Mouse (Mus musculus) spleen, adult 2 months (tissue): ENCODE measurements around the gene Dclk1.

ENCODE experiments used
- CTCF ChIP-seq: fragments of 200-500 bp; IDR thresholded peaks from 2 replicates; pipeline ENCODE4 v1.5.1; 2011; ENCODE audit warnings: mild to moderate bottlenecking, inconsistent platforms; ENCODE audit not compliant: insufficient read depth, insufficient read length, insufficient replicate concordance; ENCODE audit errors: extremely low read depth
- POLR2A ChIP-seq: fragments of 200-500 bp; IDR thresholded peaks from 2 replicates; pipeline ENCODE4 v1.6.1; 2011; ENCODE audit warnings: low read depth, low read length, inconsistent platforms

- TF ChIP-seq CTCF (no peak), POLR2A (no peak)
These were observed 46.6 kb downstream of the Dclk1 start for GRCm38 (mm10) chr3:55288726-55289125.
